Mouse (Mus musculus) thymus, postnatal 25 days (tissue): ENCODE measurements around the gene Spout1.
"Not testable (repeated sequence)": the region's sequence is repeated elsewhere in the genome, so short reads cannot be mapped to it uniquely, and the experiment has no call there.

Experiments
- DNase-seq: peaks from one replicate; pipeline ENCODE4 v3.0.0; 2022

Spout1 gene

GRCm38 (mm10) chr2:30176561-30176960 lies 1.7 kb downstream of the Spout1 start:
- no peak for DNase-seq

GRCm38 (mm10) chr2:30175897-30176296 lies 2.4 kb downstream of the Spout1 start:
- no peak for DNase-seq

- no peak for DNase-seq
These were observed 4.6 kb downstream of the Spout1 start for GRCm38 (mm10) chr2:30173541-30174240.

- DNase-seq: no peak
These were observed 6.3 kb downstream of the Spout1 start for GRCm38 (mm10) chr2:30171997-30172382.

GRCm38 (mm10) chr2:30171371-30171996 lies 6.8 kb downstream of the Spout1 start, which contains the start of gene Endog:
TSS of gene Endog (plus strand) at chr2:30171493.
- DNase-seq: peak; percentile 80

- no peak for DNase-seq
These were observed 11.6 kb downstream of the Spout1 start for GRCm38 (mm10) chr2:30166677-30167076.

GRCm38 (mm10) chr2:30164340-30164932 lies 13.8 kb downstream of the Spout1 start:
- DNase-seq: no peak

GRCm38 (mm10) chr2:30161809-30162208 lies 16.4 kb downstream of the Spout1 start:
- DNase-seq: peak; percentile 43

GRCm38 (mm10) chr2:30159871-30160270 lies 18.4 kb downstream of the Spout1 start:
- DNase-seq: not testable (repeated sequence)

- DNase-seq: no peak
These were observed 25.6 kb downstream of the Spout1 start for GRCm38 (mm10) chr2:30152616-30153015.

GRCm38 (mm10) chr2:30151840-30152239 lies 26.4 kb downstream of the Spout1 start:
- no peak for DNase-seq

GRCm38 (mm10) chr2:30147466-30147865 lies 30.8 kb downstream of the Spout1 start:
- no peak for DNase-seq

GRCm38 (mm10) chr2:30144436-30144835 lies 33.8 kb downstream of the Spout1 start:
- no peak for DNase-seq

- DNase-seq: not testable (repeated sequence)
These were observed 38.2 kb downstream of the Spout1 start for GRCm38 (mm10) chr2:30140021-30140420.

- no peak for DNase-seq
These were observed 41.8 kb downstream of the Spout1 start for GRCm38 (mm10) chr2:30136458-30136857.

- no peak for DNase-seq
These were observed 43.2 kb downstream of the Spout1 start for GRCm38 (mm10) chr2:30134928-30135620.

- DNase-seq: no peak
These were observed 43.9 kb downstream of the Spout1 start for GRCm38 (mm10) chr2:30134378-30134711.

- peak; percentile 99 for DNase-seq
These were observed 44.5 kb downstream of the Spout1 start, which contains the start of gene Tbc1d13 for GRCm38 (mm10) chr2:30133613-30134377. TSS of gene Tbc1d13 (plus strand) at chr2:30133746.

GRCm38 (mm10) chr2:30132801-30133612 lies 45.3 kb downstream of the Spout1 start:
- DNase-seq: no peak

GRCm38 (mm10) chr2:30131240-30131639 lies 47.0 kb downstream of the Spout1 start:
- not testable (repeated sequence) for DNase-seq

GRCm38 (mm10) chr2:30130156-30130555 lies 48.1 kb downstream of the Spout1 start:
- no peak for DNase-seq

GRCm38 (mm10) chr2:30128789-30129188 lies 49.5 kb downstream of the Spout1 start:
- peak; percentile 41 for DNase-seq
